Mouse (Mus musculus) frontal cortex, postnatal 14 days (tissue): ENCODE data around the gene Mdm2.

Experiments used
- DNase-seq, 2 experiments: peaks; one replicate each; pipeline ENCODE4 v3.0.0; 2022; ENCODE audit warnings: low spot score in 2 of 2

Mdm2 gene

GRCm38 (mm10) chr10:117641400-117642200, 69.0 kb downstream of the Mdm2 start:
- no peak for DNase-seq

GRCm38 (mm10) chr10:117640595-117641078, 69.9 kb downstream of the Mdm2 start:
- DNase-seq, result no peak

- no peak for DNase-seq
Observed at GRCm38 (mm10) chr10:117639899-117640594, 70.5 kb downstream of the Mdm2 start.

- DNase-seq, result no peak
Observed at GRCm38 (mm10) chr10:117639221-117639599, 71.3 kb downstream of the Mdm2 start.
